Mouse (Mus musculus) MEL (cell line): ENCODE data around the gene Cdk14. TPM values are rescaled to one million over a fixed set of nuclear protein-coding genes. Genes with fewer than 3 reads are reported as not detected.

Experiments
- DNase-seq: peaks from one replicate; pipeline ENCODE4 v3.0.0; 2011; ENCODE audit warnings: low read depth, low spot score
- H3K27ac ChIP-seq: 2 replicates; pipeline ENCODE4 v1.5.1; 2012; ENCODE audit warnings: low read depth, mild to moderate bottlenecking, control low read depth, low read length, moderate library complexity; ENCODE audit not compliant: control insufficient read depth
- H3K27me3 ChIP-seq, 2 experiments: fragments of 150-350 bp in 1 of 2; sonication (generic) in 1 of 2; 2 replicates each; pipeline ENCODE4 v1.6.1; 2012; ENCODE audit warnings: low read length in 2 of 2, mild to moderate bottlenecking in 2 of 2, improper control_type of control experiment in 1 of 2, moderate library complexity in 1 of 2; ENCODE audit not compliant: insufficient read depth in 2 of 2, control insufficient read depth in 1 of 2
- H3K36me3 ChIP-seq, 2 experiments: 2 replicates each; pipeline ENCODE4 v1.6.1; 2012 to 2014; ENCODE audit warnings: low read length in 2 of 2, improper control_type of control experiment in 1 of 2, inconsistent platforms in 1 of 2, mild to moderate bottlenecking in 1 of 2; ENCODE audit not compliant: insufficient read depth in 2 of 2, control insufficient read depth in 1 of 2
- H3K4me1 ChIP-seq, 2 experiments: fragments of 150-350 bp in 1 of 2; sonication (generic) in 1 of 2; 2 replicates each; pipeline ENCODE4 v1.6.1; 2012; ENCODE audit warnings: low read length in 2 of 2, improper control_type of control experiment in 1 of 2, mild to moderate bottlenecking in 1 of 2; ENCODE audit not compliant: insufficient read depth in 2 of 2, control insufficient read depth in 1 of 2
- H3K4me3 ChIP-seq, 2 experiments: fragments of 150-350 bp in 1 of 2; sonication (generic) in 1 of 2; 2 replicates each; pipeline ENCODE4 v1.5.1; 2012; ENCODE audit warnings: low read depth in 2 of 2, low read length in 2 of 2, mild to moderate bottlenecking in 2 of 2, moderate library complexity in 2 of 2, control low read depth in 1 of 2, improper control_type of control experiment in 1 of 2; ENCODE audit not compliant: control insufficient read depth in 1 of 2, insufficient read depth in 1 of 2
- H3K79me2 ChIP-seq: 2 replicates; pipeline ENCODE4 v1.6.1; 2012; ENCODE audit warnings: mild to moderate bottlenecking, low read length, moderate library complexity; ENCODE audit not compliant: control insufficient read depth, poor library complexity, insufficient read depth
- H3K9ac ChIP-seq: 2 replicates; pipeline ENCODE4 v1.6.1; 2012; ENCODE audit warnings: low read depth, mild to moderate bottlenecking, control low read depth, low read length, moderate library complexity; ENCODE audit not compliant: control insufficient read depth, poor library complexity, severe bottlenecking
- H3K9me3 ChIP-seq: fragments of 150-350 bp; sonication (generic); replicated peaks from 2 replicates; pipeline ENCODE4 v1.6.1; 2012; ENCODE audit warnings: mild to moderate bottlenecking, low read length, improper control_type of control experiment, moderate library complexity; ENCODE audit not compliant: insufficient read depth
- CHD1 ChIP-seq: IDR thresholded peaks from 2 replicates; pipeline ENCODE4 v1.6.1; 2012; ENCODE audit warnings: low read depth, mild to moderate bottlenecking, inconsistent platforms, low read length, improper control_type of control experiment
- CHD2 ChIP-seq: IDR thresholded peaks from 2 replicates; pipeline ENCODE4 v1.6.1; 2011; ENCODE audit warnings: low read length, improper control_type of control experiment
- E2F4 ChIP-seq: IDR thresholded peaks from 2 replicates; pipeline ENCODE4 v1.6.1; 2011; ENCODE audit warnings: low read depth, low read length, improper control_type of control experiment, borderline replicate concordance
- ETS1 ChIP-seq: IDR thresholded peaks from 2 replicates; pipeline ENCODE4 v1.6.1; 2012; ENCODE audit warnings: low read depth, mild to moderate bottlenecking, inconsistent platforms, low read length, improper control_type of control experiment, moderate library complexity
- GATA1 ChIP-seq: IDR thresholded peaks from 2 replicates; pipeline ENCODE4 v1.6.1; 2011; ENCODE audit warnings: low read depth, low read length, improper control_type of control experiment
- KAT2A ChIP-seq: conservative IDR thresholded peaks from 2 replicates; pipeline ENCODE4 v1.6.1; 2012; ENCODE audit warnings: low read depth, low read length, improper control_type of control experiment, inconsistent platforms
- MAFK ChIP-seq: IDR thresholded peaks from 2 replicates; pipeline ENCODE4 v1.6.1; 2011; ENCODE audit warnings: low read depth, mild to moderate bottlenecking, low read length, improper control_type of control experiment, borderline replicate concordance
- MAX ChIP-seq: IDR thresholded peaks from 2 replicates; pipeline ENCODE4 v1.6.1; 2011; ENCODE audit warnings: low read length, improper control_type of control experiment
- MAZ ChIP-seq: IDR thresholded peaks from 2 replicates; pipeline ENCODE4 v1.6.1; 2012; ENCODE audit warnings: low read depth, mild to moderate bottlenecking, inconsistent platforms, low read length, improper control_type of control experiment
- MEF2A ChIP-seq: IDR thresholded peaks from 2 replicates; pipeline ENCODE4 v1.6.1; 2014; ENCODE audit warnings: low read depth, mild to moderate bottlenecking, inconsistent platforms, low read length, improper control_type of control experiment; ENCODE audit not compliant: poor library complexity, insufficient replicate concordance, severe bottlenecking; ENCODE audit errors: extremely low read depth
- MYB ChIP-seq: IDR thresholded peaks from 2 replicates; pipeline ENCODE4 v1.6.1; 2011; ENCODE audit warnings: mild to moderate bottlenecking, low read depth, low read length, improper control_type of control experiment
- NRF1 ChIP-seq: IDR thresholded peaks from 2 replicates; pipeline ENCODE4 v1.6.1; 2014; ENCODE audit warnings: low read depth, mild to moderate bottlenecking, inconsistent platforms, low read length, improper control_type of control experiment, moderate library complexity; ENCODE audit not compliant: poor library complexity, insufficient read depth, severe bottlenecking
- POLR2AphosphoS5 ChIP-seq: IDR thresholded peaks from 2 replicates; pipeline ENCODE4 v1.6.1; 2012; ENCODE audit warnings: low read depth, borderline replicate concordance, mild to moderate bottlenecking, inconsistent platforms, low read length, moderate library complexity, mixed read lengths
- RCOR1 ChIP-seq: IDR thresholded peaks from 2 replicates; pipeline ENCODE4 v1.6.1; 2012; ENCODE audit warnings: low read depth, mild to moderate bottlenecking, inconsistent platforms, low read length, improper control_type of control experiment
- SIN3A ChIP-seq: IDR thresholded peaks from 2 replicates; pipeline ENCODE4 v1.6.1; 2012; ENCODE audit warnings: low read length, improper control_type of control experiment, inconsistent platforms
- SMC3 ChIP-seq: IDR thresholded peaks from 2 replicates; pipeline ENCODE4 v1.6.1; 2011; ENCODE audit warnings: low read depth, low read length, improper control_type of control experiment
- TAL1 ChIP-seq: IDR thresholded peaks from 2 replicates; pipeline ENCODE4 v1.6.1; 2012; ENCODE audit warnings: mild to moderate bottlenecking, inconsistent platforms, low read length, moderate library complexity, mixed read lengths
- TCF12 ChIP-seq: IDR thresholded peaks from 2 replicates; pipeline ENCODE4 v1.6.1; 2014; ENCODE audit warnings: low read depth, mild to moderate bottlenecking, inconsistent platforms, low read length, improper control_type of control experiment, moderate library complexity
- UBTF ChIP-seq: IDR thresholded peaks from 2 replicates; pipeline ENCODE4 v1.6.1; 2012; ENCODE audit warnings: low read depth, mild to moderate bottlenecking, inconsistent platforms, low read length, improper control_type of control experiment, moderate library complexity, borderline replicate concordance; ENCODE audit not compliant: insufficient read depth
- USF1 ChIP-seq: IDR thresholded peaks from 2 replicates; pipeline ENCODE4 v1.6.1; 2014; ENCODE audit warnings: low read depth, mild to moderate bottlenecking, inconsistent platforms, low read length, improper control_type of control experiment, moderate library complexity
- USF2 ChIP-seq, 2 experiments: IDR thresholded peaks; 2 replicates each; pipeline ENCODE4 v1.6.1; 2011 to 2012; ENCODE audit warnings: improper control_type of control experiment in 2 of 2, low read length in 2 of 2, borderline replicate concordance in 1 of 2, inconsistent platforms in 1 of 2, low read depth in 1 of 2, mild to moderate bottlenecking in 1 of 2; ENCODE audit not compliant: insufficient read depth in 1 of 2
- ZMIZ1 ChIP-seq: IDR thresholded peaks from 2 replicates; pipeline ENCODE4 v1.6.1; 2012; ENCODE audit warnings: low read depth, mild to moderate bottlenecking, inconsistent platforms, low read length, improper control_type of control experiment, moderate library complexity
- ZNF384 ChIP-seq: IDR thresholded peaks from 2 replicates; pipeline ENCODE4 v1.6.1; 2012; ENCODE audit warnings: low read depth, mild to moderate bottlenecking, inconsistent platforms, low read length, improper control_type of control experiment
- polyA plus RNA-seq, 2 experiments: library from polyadenylated mRNA; stranded (reverse) in 1 of 2; unstranded in 1 of 2; fragments of >175 nt in 1 of 2; fragments of >200 nt in 1 of 2; gene quantifications; 2 replicates each; pipeline versions ENCODE4 v1.2.1 to v1.2.4; 2012; ENCODE audit warnings: low replicate concordance in 2 of 2, low read depth in 1 of 2; ENCODE audit not compliant: insufficient read length in 2 of 2, insufficient read depth in 1 of 2, missing spikeins in 1 of 2
- total RNA-seq: library from RNA; depleted of rRNA; stranded (reverse); fragments of 300-350 nt; gene quantifications from 2 replicates; pipeline ENCODE4 v1.2.3, GENCODE M21; 2012

Cdk14 gene
- total and polyA plus RNA-seq, 3 experiments = not detected

DNA sequence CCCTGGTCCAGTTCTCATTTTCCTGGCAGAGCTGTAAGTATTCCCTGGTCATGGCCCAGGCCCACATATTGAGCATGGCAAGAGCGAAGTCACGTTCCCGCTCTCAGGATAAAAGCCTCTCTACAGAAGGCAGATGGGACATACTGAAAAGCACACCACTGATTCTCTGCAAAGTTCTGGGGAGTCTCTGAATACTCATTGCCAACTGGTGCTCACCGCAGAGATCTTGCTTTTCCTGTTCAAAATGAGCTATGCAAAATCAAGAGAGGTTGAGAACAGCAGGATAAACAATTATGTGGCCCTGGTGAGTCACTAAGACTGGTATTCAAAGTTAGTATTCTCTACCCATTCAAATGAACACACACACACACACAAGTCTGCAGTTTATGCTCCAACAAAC, 212.1 kb downstream of the Cdk14 start:
- Histone ChIP-seq H3K4me3 (no peak overlapping the region), H3K79me2 (no peaks in the 10 kb centered on the region), H3K9ac (no peak overlapping the region), H3K27me3 (no peaks in the 10 kb centered on the region), H3K36me3 (no peaks in the 10 kb centered on the region), H3K9me3 (no peaks in the 10 kb centered on the region), H3K4me1 (no peaks in the 10 kb centered on the region), H3K27ac (no peak overlapping the region)
- TF ChIP-seq POLR2AphosphoS5 = no peak
- no peak for TF ChIP-seq GATA1
- no peak for TF ChIP-seq CHD1
- TF ChIP-seq ZMIZ1 = no peak
- no peak for TF ChIP-seq UBTF
- TF ChIP-seq MAX = no peak
- no peak for TF ChIP-seq KAT2A
- no peak for TF ChIP-seq MAFK
- no peak for TF ChIP-seq NRF1
- no peak for TF ChIP-seq MAZ
- no peak for TF ChIP-seq E2F4
- TF ChIP-seq MYB = no peak
- no peak for TF ChIP-seq MEF2A
- no peak for TF ChIP-seq USF2 (IDR thresholded peaks at IDR 0.05; ENCODE audit: borderline replicate concordance in 1 of 2, insufficient read depth in 1 of 2, low read depth in 1 of 2, low read length in 2 of 2)
- no peak for TF ChIP-seq TAL1
- no peak for TF ChIP-seq USF1
- no peak for TF ChIP-seq SMC3
- TF ChIP-seq SIN3A = no peak
- DNase-seq = no peak

DNA sequence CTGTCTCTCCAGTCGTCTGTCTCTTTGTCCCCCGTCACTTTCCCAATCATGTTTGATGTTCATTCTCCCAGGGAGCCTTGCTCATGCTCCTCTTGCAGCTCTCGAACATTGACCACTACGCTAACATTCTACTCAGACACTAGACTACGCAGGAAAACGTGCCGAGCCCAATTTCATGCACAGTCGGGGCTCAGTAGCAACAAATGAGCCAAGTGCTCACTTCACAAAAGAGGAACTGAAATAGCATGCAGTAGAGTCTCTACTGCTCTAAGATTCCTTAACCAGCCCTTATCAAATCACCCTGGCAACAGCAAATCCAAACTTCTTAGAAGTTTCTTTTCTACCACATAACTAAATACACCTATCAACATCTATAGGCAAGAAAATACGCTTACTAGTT, 214.1 kb downstream of the Cdk14 start:
- Histone ChIP-seq H3K27ac (no peak overlapping the region), H3K79me2 (no peaks in the 10 kb centered on the region), H3K4me1 (no peaks in the 10 kb centered on the region), H3K27me3 (no peaks in the 10 kb centered on the region), H3K9ac (no peak overlapping the region), H3K9me3 (no peaks in the 10 kb centered on the region), H3K4me3 (no peak overlapping the region), H3K36me3 (no peaks in the 10 kb centered on the region)
- TF ChIP-seq MYB (no peak), ZNF384 (no peak), ZMIZ1 (no peak), RCOR1 (no peak), ETS1 (no peak), TCF12 (no peak), MAX (no peak), CHD1 (no peak), MEF2A (no peak), CHD2 (no peak), E2F4 (no peak), MAZ (no peak)
- no peak for DNase-seq
